Mouse (Mus musculus): ENCODE measurements around the gene Padi1.

GRCm38 (mm10) chr4:140891525-140892162 lies 46.1 kb upstream of the Padi1 start:
- TF ChIP-seq GATA1 (IDR thresholded peaks at IDR 0.05; ENCODE audit: borderline replicate concordance, low read length) (no peak), FLI1 (IDR thresholded peaks at IDR 0.05; ENCODE audit: low read length) (no peak)
